Mouse (Mus musculus): ENCODE measurements at regions not wholly inside any gene's neighbourhood (a gene's known extent, or its start where the extent isn't known, plus 50 kb on each side); places are given as distances from the start of the nearest gene placed in this dataset.

DNA sequence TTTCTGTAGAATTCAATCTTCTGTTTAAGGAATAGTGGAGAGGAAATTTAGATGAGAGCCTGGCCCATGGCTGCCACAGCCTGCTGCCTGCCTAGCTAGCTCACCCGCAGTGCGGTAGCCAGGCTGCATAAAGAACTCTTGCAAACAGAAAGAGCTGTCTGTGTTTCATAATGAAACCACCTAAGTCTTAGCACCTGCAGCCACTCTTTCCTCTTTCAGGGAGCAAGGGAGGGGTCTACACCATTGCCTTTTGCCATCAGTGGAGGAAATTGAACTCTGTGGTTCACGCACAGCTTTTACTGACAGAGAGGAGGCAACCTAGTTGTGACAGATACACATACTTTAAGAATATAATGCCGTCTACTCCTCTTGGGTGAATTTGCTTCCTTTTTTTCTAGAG, 251.4 kb upstream of the Zwint start:
- Histone ChIP-seq H3K4me1 (ENCODE audit: control insufficient read depth, insufficient read depth, low read length) (no peaks in the 10 kb centered on the region), H3K27ac (ENCODE audit: insufficient read depth, low read depth, low read length) (no peak overlapping the region), H3K4me3 (ENCODE audit: insufficient read depth, low read depth, low read length) (no peak overlapping the region), H3K36me3 (ENCODE audit: control insufficient read depth, insufficient read depth, low read length) (no peaks in the 10 kb centered on the region), H3K27me3 (replicated peaks; ENCODE audit: control insufficient read depth, insufficient read depth, low read length) (no peaks in the 10 kb centered on the region)
- WGBS: 66% methylated on average over 4 of the region's 4 CpGs
- TF ChIP-seq POLR2A (IDR thresholded peaks at IDR 0.05; ENCODE audit: low read depth, low read length) (no peak), CTCF (conservative IDR thresholded peaks at IDR 0.05; ENCODE audit: insufficient read depth, insufficient read length, low read depth, low read length) (no peak)
- no peak for DNase-seq

DNA sequence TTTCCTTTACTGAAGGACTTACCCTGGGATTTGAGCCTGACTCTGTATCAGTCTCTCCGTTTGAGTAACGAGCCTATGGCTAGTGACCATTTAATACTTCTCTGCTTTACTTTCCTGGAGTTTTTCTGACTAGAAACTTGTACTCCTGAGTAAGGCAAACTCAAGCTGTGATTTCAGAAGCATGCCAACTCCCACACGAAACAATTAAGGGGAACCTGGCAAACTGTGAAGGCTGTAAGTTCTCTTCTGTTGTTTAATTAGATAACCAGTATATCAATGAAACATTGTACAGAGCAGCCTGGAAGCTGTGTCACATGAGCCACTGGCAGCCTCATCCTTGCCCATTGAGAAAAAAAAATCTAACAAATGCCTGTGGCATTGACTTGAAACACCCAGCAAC, 244.3 kb upstream of the Zwint start:
- Histone ChIP-seq H3K36me3 (ENCODE audit: control insufficient read depth, insufficient read depth, low read length) (no peaks in the 10 kb centered on the region), H3K4me3 (ENCODE audit: insufficient read depth, low read depth, low read length) (no peak overlapping the region), H3K27me3 (replicated peaks; ENCODE audit: control insufficient read depth, insufficient read depth, low read length) (no peaks in the 10 kb centered on the region; the same call in 1 of the 2 replicates), H3K27ac (ENCODE audit: insufficient read depth, low read depth, low read length) (no peak overlapping the region), H3K4me1 (ENCODE audit: control insufficient read depth, insufficient read depth, low read length) (no peaks in the 10 kb centered on the region)
- 33% methylated on average over 3 of the region's 3 CpGs for WGBS
- DNase-seq: no peak
- TF ChIP-seq CTCF (conservative IDR thresholded peaks at IDR 0.05; ENCODE audit: insufficient read depth, insufficient read length, low read depth, low read length) (no peak), POLR2A (IDR thresholded peaks at IDR 0.05; ENCODE audit: low read depth, low read length) (no peak)

DNA sequence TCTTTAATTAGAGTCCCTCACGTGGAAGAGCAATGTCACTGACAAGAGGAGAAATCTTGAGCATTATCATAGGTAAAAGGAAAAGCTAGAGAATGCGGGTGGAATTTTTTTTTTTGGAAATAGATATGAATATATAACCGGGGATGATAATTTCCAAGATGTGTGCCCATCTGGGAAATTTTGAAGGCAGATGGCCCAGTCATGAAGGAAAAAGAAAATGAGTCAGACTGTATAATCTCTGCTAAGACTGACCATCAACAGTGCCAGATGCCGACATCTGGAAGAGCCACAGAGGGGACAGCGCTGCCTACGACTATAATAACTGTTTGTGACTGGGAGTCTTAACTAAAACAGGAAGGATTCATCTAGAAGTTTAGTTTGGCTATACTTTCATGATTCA, 243.0 kb upstream of the Zwint start:
- DNase-seq: no peak
- Histone ChIP-seq H3K4me3 (ENCODE audit: insufficient read depth, low read depth, low read length) (no peak overlapping the region), H3K36me3 (ENCODE audit: control insufficient read depth, insufficient read depth, low read length) (no peaks in the 10 kb centered on the region), H3K27me3 (replicated peaks; ENCODE audit: control insufficient read depth, insufficient read depth, low read length) (no peaks in the 10 kb centered on the region; the same call in 1 of the 2 replicates), H3K4me1 (ENCODE audit: control insufficient read depth, insufficient read depth, low read length) (no peaks in the 10 kb centered on the region), H3K27ac (ENCODE audit: insufficient read depth, low read depth, low read length) (no peak overlapping the region)
- 82% methylated on average over 6 of the region's 6 CpGs for WGBS
- TF ChIP-seq POLR2A (IDR thresholded peaks at IDR 0.05; ENCODE audit: low read depth, low read length): no peak
- no peak for TF ChIP-seq CTCF (conservative IDR thresholded peaks at IDR 0.05; ENCODE audit: insufficient read depth, insufficient read length, low read depth, low read length)

DNA sequence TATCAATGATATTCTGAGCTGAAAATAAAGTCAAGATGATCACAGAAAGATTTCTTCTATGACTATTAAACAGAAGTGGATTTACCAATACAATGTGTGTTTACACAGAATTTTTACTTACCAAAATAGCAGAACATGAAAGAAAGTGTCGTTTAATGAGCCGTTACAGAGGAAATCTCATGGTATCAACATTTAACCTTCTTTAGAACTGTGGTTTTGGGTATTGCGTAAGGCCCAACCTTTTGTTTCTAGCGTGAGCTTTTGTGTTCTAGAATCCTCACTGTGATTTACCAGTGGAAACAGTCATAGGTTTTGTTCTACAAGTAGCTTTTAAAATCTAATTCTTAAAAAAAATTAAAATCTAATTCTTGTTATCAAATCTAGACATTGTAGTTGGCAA, 200.0 kb upstream of the Zwint start:
- no peak for DNase-seq
- Histone ChIP-seq H3K4me3 (ENCODE audit: insufficient read depth, low read depth, low read length) (no peak overlapping the region), H3K27me3 (replicated peaks; ENCODE audit: control insufficient read depth, insufficient read depth, low read length) (no peaks in the 10 kb centered on the region), H3K27ac (ENCODE audit: insufficient read depth, low read depth, low read length) (no peak overlapping the region), H3K36me3 (ENCODE audit: control insufficient read depth, insufficient read depth, low read length) (no peaks in the 10 kb centered on the region), H3K4me1 (ENCODE audit: control insufficient read depth, insufficient read depth, low read length) (no peaks in the 10 kb centered on the region)
- TF ChIP-seq CTCF (conservative IDR thresholded peaks at IDR 0.05; ENCODE audit: insufficient read depth, insufficient read length, low read depth, low read length) (no peak), POLR2A (IDR thresholded peaks at IDR 0.05; ENCODE audit: low read depth, low read length) (no peak)
- 90% methylated on average over 4 of the region's 4 CpGs for WGBS

DNA sequence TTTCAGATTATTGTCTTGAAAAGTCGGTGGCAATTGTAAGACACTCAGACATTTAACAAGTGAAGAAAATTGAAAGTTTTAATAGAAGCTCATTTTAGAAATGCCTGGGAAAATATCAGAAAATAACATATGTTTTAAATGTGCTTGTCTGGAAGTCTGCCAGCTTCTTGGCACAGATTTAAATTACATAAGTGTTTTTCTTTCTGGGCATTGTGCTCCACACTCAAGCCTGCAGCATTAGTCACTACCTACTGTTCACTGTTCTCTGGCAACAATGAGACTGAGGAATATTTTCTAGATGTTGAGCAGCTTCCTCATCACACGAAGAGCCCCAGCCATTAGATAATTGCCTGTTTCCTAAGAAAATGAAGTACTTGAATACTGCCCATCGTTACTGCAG, 170.3 kb upstream of the Zwint start:
- DNase-seq: no peak
- WGBS: 69% methylated on average over 3 of the region's 3 CpGs
- Histone ChIP-seq H3K4me1 (ENCODE audit: control insufficient read depth, insufficient read depth, low read length) (no peaks in the 10 kb centered on the region), H3K27me3 (replicated peaks; ENCODE audit: control insufficient read depth, insufficient read depth, low read length) (no peaks in the 10 kb centered on the region), H3K36me3 (ENCODE audit: control insufficient read depth, insufficient read depth, low read length) (no peaks in the 10 kb centered on the region), H3K4me3 (ENCODE audit: insufficient read depth, low read depth, low read length) (no peak overlapping the region), H3K27ac (ENCODE audit: insufficient read depth, low read depth, low read length) (no peak overlapping the region)
- TF ChIP-seq CTCF (conservative IDR thresholded peaks at IDR 0.05; ENCODE audit: insufficient read depth, insufficient read length, low read depth, low read length) (no peak), POLR2A (IDR thresholded peaks at IDR 0.05; ENCODE audit: low read depth, low read length) (no peak)

DNA sequence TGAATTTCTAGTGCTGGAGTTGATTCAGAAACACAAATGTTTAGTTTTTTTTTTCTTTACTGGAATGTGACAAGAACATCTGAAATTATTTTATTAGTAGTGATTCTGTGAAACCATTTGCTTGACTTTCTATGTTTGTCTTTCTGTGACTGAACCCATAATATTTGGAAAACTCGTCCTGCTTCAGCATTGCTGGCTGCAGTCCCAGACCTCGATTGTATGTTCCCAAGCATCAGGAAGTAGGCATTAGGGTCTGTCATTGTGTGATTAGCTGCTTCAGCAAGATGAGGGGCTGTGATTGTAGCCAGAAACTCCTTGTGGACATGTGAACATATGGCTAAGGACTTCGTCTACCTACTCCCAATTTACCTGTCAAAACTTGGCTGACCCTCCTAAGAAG, 122.2 kb upstream of the Zwint start:
- Histone ChIP-seq H3K4me3 (ENCODE audit: insufficient read depth, low read depth, low read length) (no peak overlapping the region), H3K27me3 (replicated peaks; ENCODE audit: control insufficient read depth, insufficient read depth, low read length) (no peaks in the 10 kb centered on the region), H3K27ac (ENCODE audit: insufficient read depth, low read depth, low read length) (no peak overlapping the region), H3K4me1 (ENCODE audit: control insufficient read depth, insufficient read depth, low read length) (no peaks in the 10 kb centered on the region), H3K36me3 (ENCODE audit: control insufficient read depth, insufficient read depth, low read length) (no peaks in the 10 kb centered on the region)
- no peak for TF ChIP-seq POLR2A (IDR thresholded peaks at IDR 0.05; ENCODE audit: low read depth, low read length)
- no peak for TF ChIP-seq CTCF (conservative IDR thresholded peaks at IDR 0.05; ENCODE audit: insufficient read depth, insufficient read length, low read depth, low read length)
- WGBS: 55% methylated on average over 3 of the region's 3 CpGs
- DNase-seq: no peak

DNA sequence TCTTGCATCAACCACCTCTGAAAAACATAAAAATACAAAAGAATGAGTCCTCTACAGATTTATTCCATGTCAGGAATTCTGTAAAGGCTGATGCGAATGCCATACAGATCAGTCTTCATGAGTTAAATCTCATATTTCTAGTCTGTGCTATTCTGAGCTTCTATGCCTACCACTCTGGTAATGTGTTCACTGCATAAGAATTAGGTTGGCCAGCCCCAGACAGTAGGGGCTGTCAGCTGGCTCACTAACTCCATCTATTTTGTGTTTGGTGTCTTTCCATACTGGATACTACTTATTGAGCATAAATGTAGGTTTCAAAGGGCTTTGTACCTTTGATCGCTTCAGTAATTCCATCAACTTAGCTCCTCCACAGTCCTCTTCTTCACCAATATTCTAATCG, 121.2 kb upstream of the Zwint start:
- H3K27ac ChIP-seq (ENCODE audit: insufficient read depth, low read depth, low read length): no peak overlapping the region
- H3K4me1 ChIP-seq (ENCODE audit: control insufficient read depth, insufficient read depth, low read length): no peaks in the 10 kb centered on the region
- H3K27me3 ChIP-seq (replicated peaks; ENCODE audit: control insufficient read depth, insufficient read depth, low read length): no peaks in the 10 kb centered on the region
- H3K4me3 ChIP-seq (ENCODE audit: insufficient read depth, low read depth, low read length): no peak overlapping the region
- no peaks in the 10 kb centered on the region for H3K36me3 ChIP-seq (ENCODE audit: control insufficient read depth, insufficient read depth, low read length)
- no peak for TF ChIP-seq CTCF (conservative IDR thresholded peaks at IDR 0.05; ENCODE audit: insufficient read depth, insufficient read length, low read depth, low read length)
- TF ChIP-seq POLR2A (IDR thresholded peaks at IDR 0.05; ENCODE audit: low read depth, low read length): no peak
- DNase-seq: no peak
- WGBS: 84% methylated on average over 3 of the region's 3 CpGs

DNA sequence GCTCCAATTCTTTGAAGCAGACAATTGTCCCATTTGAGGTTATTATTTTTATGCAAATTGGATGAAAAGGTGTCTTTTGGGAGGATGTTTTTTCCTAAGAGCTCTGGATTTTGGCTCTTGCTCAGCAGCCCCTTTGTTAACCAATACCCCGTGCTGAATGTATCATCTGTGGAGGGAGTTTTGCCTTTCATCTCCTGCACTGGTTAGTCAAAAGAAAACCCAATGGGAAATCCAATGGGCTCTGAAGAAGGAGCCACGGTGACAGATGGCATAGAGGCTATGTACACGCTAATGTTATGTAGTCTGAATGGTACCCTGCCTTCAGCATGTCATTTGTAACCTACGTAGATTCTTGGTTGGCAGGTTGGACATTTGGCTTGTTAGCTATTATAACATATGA, 120.8 kb upstream of the Zwint start:
- TF ChIP-seq POLR2A (IDR thresholded peaks at IDR 0.05; ENCODE audit: low read depth, low read length) (no peak), CTCF (conservative IDR thresholded peaks at IDR 0.05; ENCODE audit: insufficient read depth, insufficient read length, low read depth, low read length) (no peak)
- no peaks in the 10 kb centered on the region for H3K4me1 ChIP-seq (ENCODE audit: control insufficient read depth, insufficient read depth, low read length)
- no peaks in the 10 kb centered on the region for H3K27me3 ChIP-seq (replicated peaks; ENCODE audit: control insufficient read depth, insufficient read depth, low read length)
- no peak for DNase-seq
- H3K27ac ChIP-seq (ENCODE audit: insufficient read depth, low read depth, low read length): no peak overlapping the region
- no peaks in the 10 kb centered on the region for H3K36me3 ChIP-seq (ENCODE audit: control insufficient read depth, insufficient read depth, low read length)
- 92% methylated on average over 4 of the region's 4 CpGs for WGBS
- H3K4me3 ChIP-seq (ENCODE audit: insufficient read depth, low read depth, low read length): no peak overlapping the region
